Mouse (Mus musculus): ENCODE results near the gene Klhdc7a. TPM values are rescaled to one million over a fixed set of nuclear protein-coding genes. Genes with fewer than 3 reads are reported as not detected.

Gene Klhdc7a
- total and polyA plus RNA-seq, 3 experiments, result under 0.01 TPM; not detected in 2

GRCm38 (mm10) chr4:139963911-139964310, 3.9 kb downstream of the Klhdc7a start:
- H3K9ac ChIP-seq (ENCODE audit: control insufficient read depth, low read depth, low read length, poor library complexity, severe bottlenecking), result no peak overlapping the region
- no peaks in the 10 kb centered on the region for H3K27me3 ChIP-seq (ENCODE audit: control insufficient read depth in 1 of 2, insufficient read depth in 2 of 2, low read length in 2 of 2)
- no peaks in the 10 kb centered on the region for H3K4me1 ChIP-seq (ENCODE audit: control insufficient read depth in 1 of 2, insufficient read depth in 2 of 2, low read length in 2 of 2)
- H3K4me3 ChIP-seq (ENCODE audit: control insufficient read depth in 1 of 2, insufficient read depth in 1 of 2, low read depth in 2 of 2, low read length in 2 of 2), result no peak overlapping the region
- DNase-seq (ENCODE audit: low read depth, low spot score), result no peak
- TF ChIP-seq CHD1 (IDR thresholded peaks at IDR 0.05; ENCODE audit: low read depth, low read length), result no peak
- TF ChIP-seq TAL1 (IDR thresholded peaks at IDR 0.05; ENCODE audit: low read length), result no peak
- no peak for TF ChIP-seq MYB (IDR thresholded peaks at IDR 0.05; ENCODE audit: low read depth, low read length)
- no peak for TF ChIP-seq ZC3H11A (IDR thresholded peaks at IDR 0.05; ENCODE audit: low read depth, low read length)
- TF ChIP-seq MAZ (IDR thresholded peaks at IDR 0.05; ENCODE audit: low read depth, low read length), result no peak
- TF ChIP-seq E2F4 (IDR thresholded peaks at IDR 0.05; ENCODE audit: borderline replicate concordance, low read depth, low read length), result no peak
- no peak for TF ChIP-seq TCF12 (IDR thresholded peaks at IDR 0.05; ENCODE audit: low read depth, low read length)
- no peak for TF ChIP-seq MEF2A (IDR thresholded peaks at IDR 0.05; ENCODE audit: extremely low read depth, insufficient replicate concordance, low read depth, low read length, poor library complexity, severe bottlenecking)
- no peak for TF ChIP-seq CTCF (IDR thresholded peaks at IDR 0.05 in 2 of 3, conservative IDR thresholded peaks at IDR 0.05 in 1 of 3; ENCODE audit: control insufficient read depth in 1 of 3, insufficient read depth in 1 of 3, low read depth in 2 of 3, low read length in 3 of 3, poor library complexity in 1 of 3, severe bottlenecking in 1 of 3)
- TF ChIP-seq GATA1 (IDR thresholded peaks at IDR 0.05; ENCODE audit: low read depth, low read length), result no peak
- no peak for TF ChIP-seq SMC3 (IDR thresholded peaks at IDR 0.05; ENCODE audit: low read depth, low read length)
- no peaks in the 10 kb centered on the region for H3K79me2 ChIP-seq (ENCODE audit: control insufficient read depth, insufficient read depth, low read length, poor library complexity)
- H3K36me3 ChIP-seq (ENCODE audit: control insufficient read depth in 1 of 2, insufficient read depth in 2 of 2, low read length in 2 of 2), result no peaks in the 10 kb centered on the region
- H3K27ac ChIP-seq (ENCODE audit: control insufficient read depth, low read depth, low read length), result no peak overlapping the region
- H3K9me3 ChIP-seq (replicated peaks; ENCODE audit: insufficient read depth, low read length), result no peaks in the 10 kb centered on the region

DNA sequence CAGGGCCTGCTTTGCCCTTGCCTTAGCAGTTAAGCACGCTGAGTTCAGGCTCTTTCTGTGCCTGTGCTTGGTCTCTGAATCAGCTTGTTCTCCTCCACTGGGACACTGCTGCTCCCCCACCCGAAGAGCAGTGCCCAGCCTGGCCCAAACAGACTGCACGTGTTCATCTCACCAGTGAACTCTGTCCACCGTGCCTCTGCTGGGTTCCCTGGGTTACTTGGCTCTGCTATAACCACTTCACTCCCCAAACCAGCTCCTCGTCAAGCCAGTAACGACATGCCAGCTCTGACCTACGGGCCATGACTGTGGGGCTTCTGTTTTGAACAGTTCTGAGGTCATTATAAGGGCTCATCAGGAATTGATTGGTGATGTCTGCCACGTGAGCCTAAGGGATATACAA, 4.8 kb downstream of the Klhdc7a start:
- H3K9me3 ChIP-seq (replicated peaks; ENCODE audit: insufficient read depth, low read length), result no peaks in the 10 kb centered on the region

DNA sequence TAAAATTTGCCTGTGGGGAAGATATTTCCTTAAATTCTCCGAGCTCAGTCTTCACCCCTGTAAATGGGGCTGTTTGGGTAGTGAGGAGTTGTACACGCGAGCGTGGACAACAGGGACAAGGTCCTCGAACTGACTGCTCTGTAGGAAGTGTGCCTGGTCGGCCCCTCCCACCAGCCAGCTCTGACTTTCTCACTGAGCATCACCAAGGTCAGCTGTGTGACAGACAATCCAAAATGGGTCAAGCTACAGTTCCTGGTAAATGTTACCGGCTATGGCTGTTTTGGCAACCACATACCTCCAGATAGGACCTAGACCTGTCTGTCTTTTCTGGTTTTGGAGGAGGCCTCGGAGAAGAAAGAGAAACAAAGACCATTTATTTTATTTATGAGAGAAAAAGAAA, 6.0 kb downstream of the Klhdc7a start:
- no peaks in the 10 kb centered on the region for H3K4me1 ChIP-seq (ENCODE audit: control insufficient read depth in 1 of 2, insufficient read depth in 2 of 2, low read length in 2 of 2)
- H3K4me3 ChIP-seq (ENCODE audit: control insufficient read depth in 1 of 2, insufficient read depth in 1 of 2, low read depth in 2 of 2, low read length in 2 of 2), result no peak overlapping the region
- no peaks in the 10 kb centered on the region for H3K79me2 ChIP-seq (ENCODE audit: control insufficient read depth, insufficient read depth, low read length, poor library complexity)
- no peak for DNase-seq (ENCODE audit: low read depth, low spot score)
- H3K9ac ChIP-seq (ENCODE audit: control insufficient read depth, low read depth, low read length, poor library complexity, severe bottlenecking), result no peak overlapping the region
- TF ChIP-seq RAD21 (IDR thresholded peaks at IDR 0.05; ENCODE audit: low read depth, low read length), result no peak
- TF ChIP-seq BHLHE40 (IDR thresholded peaks at IDR 0.05; ENCODE audit: borderline replicate concordance, low read depth, low read length), result no peak
- no peak for TF ChIP-seq UBTF (IDR thresholded peaks at IDR 0.05; ENCODE audit: borderline replicate concordance, insufficient read depth, low read depth, low read length)
- TF ChIP-seq ZKSCAN1 (IDR thresholded peaks at IDR 0.05; ENCODE audit: low read depth, low read length), result no peak
- no peak for TF ChIP-seq ZMIZ1 (IDR thresholded peaks at IDR 0.05; ENCODE audit: low read depth, low read length)
- no peak for TF ChIP-seq CHD1 (IDR thresholded peaks at IDR 0.05; ENCODE audit: low read depth, low read length)
- no peak for TF ChIP-seq NRF1 (IDR thresholded peaks at IDR 0.05; ENCODE audit: insufficient read depth, low read depth, low read length, poor library complexity, severe bottlenecking)
- TF ChIP-seq GATA1 (IDR thresholded peaks at IDR 0.05; ENCODE audit: low read depth, low read length), result no peak
- TF ChIP-seq ZNF384 (IDR thresholded peaks at IDR 0.05; ENCODE audit: low read depth, low read length), result no peak
- TF ChIP-seq TCF12 (IDR thresholded peaks at IDR 0.05; ENCODE audit: low read depth, low read length), result no peak
- no peak for TF ChIP-seq MYC (IDR thresholded peaks at IDR 0.05; ENCODE audit: low read depth, low read length)
- TF ChIP-seq TAL1 (IDR thresholded peaks at IDR 0.05; ENCODE audit: low read length), result no peak
- H3K9me3 ChIP-seq (replicated peaks; ENCODE audit: insufficient read depth, low read length), result no peaks in the 10 kb centered on the region
- no peaks in the 10 kb centered on the region for H3K36me3 ChIP-seq (ENCODE audit: control insufficient read depth in 1 of 2, insufficient read depth in 2 of 2, low read length in 2 of 2)
- no peaks in the 10 kb centered on the region for H3K27me3 ChIP-seq (ENCODE audit: control insufficient read depth in 1 of 2, insufficient read depth in 2 of 2, low read length in 2 of 2)
- H3K27ac ChIP-seq (ENCODE audit: control insufficient read depth, low read depth, low read length), result no peak overlapping the region

More for the DNA sequence above, 4.8 kb downstream of the Klhdc7a start:
- no peak overlapping the region for H3K9ac ChIP-seq (ENCODE audit: control insufficient read depth, low read depth, low read length, poor library complexity, severe bottlenecking)
- no peaks in the 10 kb centered on the region for H3K79me2 ChIP-seq (ENCODE audit: control insufficient read depth, insufficient read depth, low read length, poor library complexity)
- no peak overlapping the region for H3K4me3 ChIP-seq (ENCODE audit: control insufficient read depth in 1 of 2, insufficient read depth in 1 of 2, low read depth in 2 of 2, low read length in 2 of 2)
- no peaks in the 10 kb centered on the region for H3K4me1 ChIP-seq (ENCODE audit: control insufficient read depth in 1 of 2, insufficient read depth in 2 of 2, low read length in 2 of 2)
- H3K36me3 ChIP-seq (ENCODE audit: control insufficient read depth in 1 of 2, insufficient read depth in 2 of 2, low read length in 2 of 2), result no peaks in the 10 kb centered on the region
- no peak for DNase-seq (ENCODE audit: low read depth, low spot score)
- TF ChIP-seq ZMIZ1 (IDR thresholded peaks at IDR 0.05; ENCODE audit: low read depth, low read length) (no peak), CHD2 (IDR thresholded peaks at IDR 0.05; ENCODE audit: low read length) (no peak), USF2 (IDR thresholded peaks at IDR 0.05; ENCODE audit: borderline replicate concordance in 1 of 2, insufficient read depth in 1 of 2, low read depth in 1 of 2, low read length in 2 of 2) (no peak), MYB (IDR thresholded peaks at IDR 0.05; ENCODE audit: low read depth, low read length) (no peak), CTCF (IDR thresholded peaks at IDR 0.05 in 2 of 3, conservative IDR thresholded peaks at IDR 0.05 in 1 of 3; ENCODE audit: control insufficient read depth in 1 of 3, insufficient read depth in 1 of 3, low read depth in 2 of 3, low read length in 3 of 3, poor library complexity in 1 of 3, severe bottlenecking in 1 of 3) (no peak), MEF2A (IDR thresholded peaks at IDR 0.05; ENCODE audit: extremely low read depth, insufficient replicate concordance, low read depth, low read length, poor library complexity, severe bottlenecking) (no peak), POLR2AphosphoS2 (IDR thresholded peaks at IDR 0.05; ENCODE audit: low read length) (no peak), RCOR1 (IDR thresholded peaks at IDR 0.05; ENCODE audit: low read depth, low read length) (no peak), E2F4 (IDR thresholded peaks at IDR 0.05; ENCODE audit: borderline replicate concordance, low read depth, low read length) (no peak)
- H3K27me3 ChIP-seq (ENCODE audit: control insufficient read depth in 1 of 2, insufficient read depth in 2 of 2, low read length in 2 of 2), result no peaks in the 10 kb centered on the region
- no peak overlapping the region for H3K27ac ChIP-seq (ENCODE audit: control insufficient read depth, low read depth, low read length)

Measured in MEL (cell line).